Mouse (Mus musculus): ENCODE results near the gene Tube1. TPM values are rescaled to one million over a fixed set of nuclear protein-coding genes. Genes with fewer than 3 reads are reported as not detected.
"Not testable (repeated sequence)": the region's sequence is repeated elsewhere in the genome, so short reads cannot be mapped to it uniquely, and the experiment has no call there.

Tube1 gene
- total RNA-seq, 4 experiments from 2014 or later, result 0.84 to 2.6 (median 2.0) TPM

GRCm38 (mm10) chr10:39170181-39170580 lies 36.4 kb downstream of the Tube1 start:
- peak; percentile 45 for DNase-seq

- no peak for DNase-seq
Measured at GRCm38 (mm10) chr10:39170706-39171105, 36.9 kb downstream of the Tube1 start.

- DNase-seq, result peak; percentile 88
Measured at GRCm38 (mm10) chr10:39171134-39171533, 37.4 kb downstream of the Tube1 start.

- peak; percentile 87 for DNase-seq
Measured at GRCm38 (mm10) chr10:39171603-39172539, 38.1 kb downstream of the Tube1 start.

GRCm38 (mm10) chr10:39172540-39172931 lies 38.8 kb downstream of the Tube1 start:
- no peak for DNase-seq

GRCm38 (mm10) chr10:39173077-39173476 lies 39.3 kb downstream of the Tube1 start:
- DNase-seq, result no peak

- DNase-seq, result no peak
Measured at GRCm38 (mm10) chr10:39176981-39177380, 43.2 kb downstream of the Tube1 start.

GRCm38 (mm10) chr10:39184864-39185544 lies 51.2 kb downstream of the Tube1 start:
- no peak for DNase-seq

- no peak for DNase-seq
Measured at GRCm38 (mm10) chr10:39185545-39185906, 51.8 kb downstream of the Tube1 start.

- DNase-seq, result no peak
Measured at GRCm38 (mm10) chr10:39192673-39193072, 58.9 kb downstream of the Tube1 start.

- DNase-seq, result not testable (repeated sequence)
Measured at GRCm38 (mm10) chr10:39198216-39198615, 64.4 kb downstream of the Tube1 start.

Other genes with a start within 250 kb of the Tube1 start
- gene Lama4, start 168.5 kb upstream of the Tube1 start, total RNA-seq (2022), result 10 to 100 TPM; 23.3 to 76.8 (median 55.6) TPM
- gene Fam229b, start 62 bp upstream of the Tube1 start, total RNA-seq (2022), result 1 to 10 TPM; 3.3 to 6.4 (median 4.3) TPM
- gene Ccn6, start 29.8 kb downstream of the Tube1 start, total RNA-seq (2022), result under 1 TPM in 3 of 4 experiments, not detected in 1; 0.23 to 0.89 (median 0.62) TPM
- 10 to 100 TPM; 42.7 to 61.7 (median 54.9) TPM for gene Fyn, start 234.9 kb downstream of the Tube1 start, total RNA-seq (2022)

All from adrenal gland, adult 8-10 months (tissue).